Mouse (Mus musculus) forebrain, embryonic 15.5 days (tissue): Measurements from ENCODE around the gene Rere. TPM values are rescaled to one million over a fixed set of nuclear protein-coding genes. Genes with fewer than 3 reads are reported as not detected.

ENCODE experiments used
- ATAC-seq: fragments of 200-750 bp; cut with Nextera tagmentation; replicated peaks from 2 replicates; pipeline ENCODE4 v1.8.0; 2017; ENCODE audit warnings: mild to moderate bottlenecking, moderate TSS enrichment, moderate library complexity
- H3K27ac ChIP-seq: fragments of 300-500 bp; sonication (generic); replicated peaks from 2 replicates; pipeline ENCODE4 v1.5.1; 2015; ENCODE audit warnings: mild to moderate bottlenecking, inconsistent platforms
- H3K27me3 ChIP-seq: fragments of 300-500 bp; sonication (generic); 2 replicates; pipeline ENCODE4 v1.6.1; 2015; ENCODE audit warnings: inconsistent platforms
- H3K36me3 ChIP-seq: fragments of 300-500 bp; sonication (generic); 2 replicates; pipeline ENCODE4 v1.6.1; 2015; ENCODE audit warnings: mild to moderate bottlenecking, inconsistent platforms
- H3K4me1 ChIP-seq: fragments of 300-500 bp; sonication (generic); 2 replicates; pipeline ENCODE4 v1.6.1; 2015; ENCODE audit warnings: inconsistent platforms
- H3K4me2 ChIP-seq: fragments of 300-500 bp; sonication (generic); replicated peaks from 2 replicates; pipeline ENCODE4 v1.6.1; 2015; ENCODE audit warnings: mild to moderate bottlenecking, inconsistent platforms
- H3K4me3 ChIP-seq: fragments of 300-500 bp; sonication (generic); 2 replicates; pipeline ENCODE4 v1.5.1; 2015; ENCODE audit warnings: mild to moderate bottlenecking, inconsistent platforms
- H3K9ac ChIP-seq: fragments of 300-500 bp; sonication (generic); replicated peaks from 2 replicates; pipeline ENCODE4 v1.6.1; 2015; ENCODE audit warnings: mild to moderate bottlenecking, inconsistent platforms
- H3K9me3 ChIP-seq: fragments of 300-500 bp; sonication (generic); 2 replicates; pipeline ENCODE4 v1.6.1; 2016; ENCODE audit warnings: inconsistent platforms
- WGBS: fragments of 180-500 bp; shearing (Covaris S2); methylation state at CpG from one replicate; pipeline ENCODE4 v1.1.7; 2015; ENCODE audit warnings: mixed read lengths; 5-methylcytosine and 5-hydroxymethylcytosine counted together
- polyA plus RNA-seq: library from polyadenylated mRNA; unstranded; fragments of >200 nt; fragmentation: Nextera tagmentation; extraction: Ambion mirVana; gene quantifications from 2 replicates; pipeline ENCODE4 v1.2.1, GENCODE M21; 2015

Rere gene
- polyA plus RNA-seq, 1 experiment from 2014 or later = 26.6 TPM

- Histone ChIP-seq H3K4me2 (no peak overlapping the region), H3K4me1 (peaks cover 56% of the 10 kb centered on the region), H3K27me3 (no peaks in the 10 kb centered on the region), H3K36me3 (no peaks in the 10 kb centered on the region), H3K9me3 (no peaks in the 10 kb centered on the region), H3K4me3 (no peak overlapping the region), H3K27ac (0 out of 2 replicates have a peak overlapping the region, but pooled peaks have one; percentile 12), H3K9ac (no peak overlapping the region)
- ATAC-seq = 0 out of 2 replicates have a peak, but pooled peaks have one; percentile 38
- 68% methylated on average over 6 of the region's 6 CpGs for WGBS
These were observed 168.7 kb downstream of the Rere start for GRCm38 (mm10) chr4:150450081-150450691.

GRCm38 (mm10) chr4:150452155-150452847 is 170.9 kb downstream of the Rere start:
- Histone ChIP-seq H3K4me2 (no peak overlapping the region), H3K36me3 (no peaks in the 10 kb centered on the region), H3K9me3 (no peaks in the 10 kb centered on the region), H3K9ac (no peak overlapping the region), H3K4me3 (no peak overlapping the region), H3K4me1 (peaks cover 51% of the 10 kb centered on the region), H3K27ac (no peak overlapping the region), H3K27me3 (no peaks in the 10 kb centered on the region)
- WGBS = 78% methylated on average over 11 of the region's 11 CpGs
- ATAC-seq = no peak

DNA sequence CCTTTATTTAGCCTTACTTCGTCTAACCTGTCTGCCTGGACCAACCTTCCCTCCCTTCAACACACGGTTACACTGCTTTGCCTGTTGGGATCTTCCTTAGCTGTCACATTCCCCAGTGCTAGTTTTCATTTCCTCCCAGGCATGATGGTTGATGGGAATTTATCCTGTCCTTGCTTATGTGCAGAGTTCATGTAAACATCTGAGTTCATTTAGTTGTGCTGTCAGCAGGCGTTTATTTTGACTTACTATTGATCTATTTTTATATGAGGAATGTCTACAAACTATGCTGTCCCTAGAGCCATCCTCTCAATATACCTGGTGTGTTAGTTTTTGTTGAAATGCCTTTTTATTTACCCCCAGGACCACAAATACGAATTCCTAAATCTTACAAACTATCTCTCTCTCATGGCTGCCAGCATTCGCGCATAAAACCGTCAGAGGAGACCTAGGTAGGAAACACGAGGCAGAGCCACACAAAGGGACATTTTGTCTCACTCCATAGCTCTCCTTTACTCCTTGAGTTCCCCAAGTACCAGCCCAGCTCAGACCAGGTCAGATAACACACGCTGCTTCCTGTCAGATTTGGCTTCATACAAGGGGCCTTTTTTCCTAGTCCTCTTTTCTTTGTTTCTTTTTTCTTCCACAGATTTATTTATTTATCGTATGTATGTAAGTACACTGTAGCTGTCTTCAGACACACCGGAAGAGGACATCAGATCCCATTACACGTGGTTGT is 173.3 kb downstream of the Rere start:
- peaks cover 50% of the 10 kb centered on the region for H3K4me1 ChIP-seq
- no peak overlapping the region for H3K4me3 ChIP-seq
- H3K27ac ChIP-seq = no peak overlapping the region
- H3K9me3 ChIP-seq = no peaks in the 10 kb centered on the region
- no peak for ATAC-seq
- no peaks in the 10 kb centered on the region for H3K36me3 ChIP-seq
- no peaks in the 10 kb centered on the region for H3K27me3 ChIP-seq
- H3K4me2 ChIP-seq = no peak overlapping the region
- 75% methylated on average over 12 of the region's 12 CpGs for WGBS
- no peak overlapping the region for H3K9ac ChIP-seq

GRCm38 (mm10) chr4:150455750-150456149 is 174.3 kb downstream of the Rere start:
- peaks cover 48% of the 10 kb centered on the region for H3K4me1 ChIP-seq

GRCm38 (mm10) chr4:150456452-150456851 is 175.0 kb downstream of the Rere start:
- no peak overlapping the region for H3K4me2 ChIP-seq
- H3K9ac ChIP-seq = no peak overlapping the region
- H3K27ac ChIP-seq = peak overlapping the region; percentile 51; the same call in 1 of the 2 replicates
- no peaks in the 10 kb centered on the region for H3K9me3 ChIP-seq
- no peak overlapping the region for H3K4me3 ChIP-seq
- ATAC-seq = no peak
- H3K4me1 ChIP-seq = peaks cover 54% of the 10 kb centered on the region
- WGBS = 23% methylated on average over 7 of the region's 7 CpGs
- H3K27me3 ChIP-seq = no peaks in the 10 kb centered on the region
- no peaks in the 10 kb centered on the region for H3K36me3 ChIP-seq

More at GRCm38 (mm10) chr4:150455750-150456149, 174.3 kb downstream of the Rere start:
- H3K9ac ChIP-seq = no peak overlapping the region
- 58% methylated on average over 1 of the region's 1 CpGs for WGBS
- H3K4me2 ChIP-seq = no peak overlapping the region
- H3K27ac ChIP-seq = no peak overlapping the region
- H3K4me3 ChIP-seq = no peak overlapping the region
- no peaks in the 10 kb centered on the region for H3K36me3 ChIP-seq
- no peaks in the 10 kb centered on the region for H3K9me3 ChIP-seq
- H3K27me3 ChIP-seq = no peaks in the 10 kb centered on the region
- no peak for ATAC-seq

DNA sequence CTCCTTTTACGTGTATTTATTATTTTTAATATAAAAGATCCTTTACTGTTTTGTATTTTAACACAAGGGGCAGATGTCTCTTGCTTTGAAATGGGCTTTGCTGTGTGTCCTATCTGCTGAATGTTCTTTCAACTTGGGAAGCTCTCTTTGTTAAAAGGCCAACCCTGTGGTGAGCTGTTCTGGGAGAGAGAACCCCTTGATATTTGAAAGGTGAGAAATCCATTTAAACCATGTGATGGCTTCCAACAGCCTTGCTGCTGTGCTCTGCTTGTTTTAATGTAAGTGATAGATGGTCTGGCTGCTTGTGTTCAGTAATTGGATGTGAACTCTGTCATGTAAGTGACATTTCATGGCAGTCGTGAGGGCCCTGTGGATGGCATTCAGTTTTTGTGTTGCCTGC is 175.4 kb downstream of the Rere start:
- Histone ChIP-seq H3K27me3 (no peaks in the 10 kb centered on the region), H3K4me3 (no peak overlapping the region), H3K9me3 (no peaks in the 10 kb centered on the region), H3K36me3 (no peaks in the 10 kb centered on the region), H3K27ac (peak overlapping the region; percentile 51; the same call in 1 of the 2 replicates), H3K9ac (no peak overlapping the region), H3K4me1 (peaks cover 58% of the 10 kb centered on the region), H3K4me2 (no peak overlapping the region)
- no peak for ATAC-seq
- WGBS = 49% methylated on average over 2 of the region's 2 CpGs

DNA sequence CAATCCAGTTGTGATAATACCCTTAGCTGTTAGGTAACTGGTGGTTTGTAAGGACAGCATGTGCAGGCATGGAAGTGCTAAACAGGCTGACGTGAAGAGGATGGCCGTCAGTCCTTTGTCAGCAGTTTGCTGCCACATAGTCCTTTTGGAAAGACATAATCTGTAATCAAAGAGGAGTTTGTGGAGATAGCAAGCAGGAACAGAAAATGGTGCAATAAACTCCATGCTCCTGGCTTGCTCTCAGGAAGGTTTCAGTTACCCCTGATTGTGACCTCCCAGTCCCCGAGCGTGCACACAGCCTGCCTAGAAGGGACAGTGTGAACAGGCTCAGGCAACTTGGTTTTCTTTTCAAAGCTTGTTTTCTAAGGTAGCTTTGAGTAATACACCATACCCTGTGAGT is 175.9 kb downstream of the Rere start:
- ATAC-seq = no peak
- Histone ChIP-seq H3K4me3 (no peak overlapping the region), H3K9me3 (no peaks in the 10 kb centered on the region), H3K9ac (no peak overlapping the region), H3K27me3 (no peaks in the 10 kb centered on the region), H3K36me3 (no peaks in the 10 kb centered on the region), H3K4me1 (peaks cover 57% of the 10 kb centered on the region), H3K4me2 (no peak overlapping the region), H3K27ac (0 out of 2 replicates have a peak overlapping the region, but pooled peaks have one; percentile 12)
- WGBS = 61% methylated on average over 4 of the region's 4 CpGs

DNA sequence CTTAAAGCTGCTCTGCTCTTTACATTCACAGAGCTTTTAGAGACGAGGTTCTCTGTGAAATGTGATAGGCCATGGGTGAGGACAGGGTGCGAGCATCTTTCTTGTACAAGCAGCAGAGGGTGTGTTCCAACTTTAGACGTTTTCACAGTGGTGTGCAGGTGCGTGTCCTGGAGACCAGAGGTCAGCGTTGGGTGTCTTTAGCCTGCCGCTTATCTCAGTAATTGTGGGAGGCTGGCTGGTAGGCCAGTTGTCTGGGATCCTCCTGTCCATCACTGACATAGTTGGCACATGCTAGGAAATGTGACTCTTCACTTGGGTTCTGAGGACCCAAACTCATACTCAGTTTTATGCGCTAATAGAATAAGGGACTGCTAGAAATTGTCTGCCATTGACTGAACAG is 176.3 kb downstream of the Rere start:
- H3K9me3 ChIP-seq = no peaks in the 10 kb centered on the region
- no peak for ATAC-seq
- no peak overlapping the region for H3K4me2 ChIP-seq
- H3K27me3 ChIP-seq = no peaks in the 10 kb centered on the region
- H3K9ac ChIP-seq = no peak overlapping the region
- 0 out of 2 replicates have a peak overlapping the region, but pooled peaks have one; percentile 12 for H3K27ac ChIP-seq
- H3K4me1 ChIP-seq = peaks cover 58% of the 10 kb centered on the region
- H3K4me3 ChIP-seq = no peak overlapping the region
- no peaks in the 10 kb centered on the region for H3K36me3 ChIP-seq
- WGBS = 65% methylated on average over 7 of the region's 7 CpGs

- peaks cover 61% of the 10 kb centered on the region for H3K4me1 ChIP-seq
- no peak overlapping the region for H3K4me2 ChIP-seq
- WGBS = 35% methylated on average over 6 of the region's 6 CpGs
- H3K36me3 ChIP-seq = no peaks in the 10 kb centered on the region
- H3K4me3 ChIP-seq = no peak overlapping the region
- ATAC-seq = 0 out of 2 replicates have a peak, but pooled peaks have one; percentile 53
- H3K9ac ChIP-seq = no peak overlapping the region
- H3K27ac ChIP-seq = no peak overlapping the region
- H3K27me3 ChIP-seq = no peaks in the 10 kb centered on the region
- no peaks in the 10 kb centered on the region for H3K9me3 ChIP-seq
These were observed 177.8 kb downstream of the Rere start for GRCm38 (mm10) chr4:150459022-150459794.

- WGBS = 61% methylated on average over 5 of the region's 5 CpGs
- H3K27ac ChIP-seq = no peak overlapping the region
- no peaks in the 10 kb centered on the region for H3K9me3 ChIP-seq
- H3K4me1 ChIP-seq = peaks cover 59% of the 10 kb centered on the region
- no peaks in the 10 kb centered on the region for H3K27me3 ChIP-seq
- no peaks in the 10 kb centered on the region for H3K36me3 ChIP-seq
- no peak overlapping the region for H3K4me3 ChIP-seq
- no peak overlapping the region for H3K4me2 ChIP-seq
- H3K9ac ChIP-seq = no peak overlapping the region
- ATAC-seq = no peak
These were observed 179.0 kb downstream of the Rere start for GRCm38 (mm10) chr4:150460451-150460850.

DNA sequence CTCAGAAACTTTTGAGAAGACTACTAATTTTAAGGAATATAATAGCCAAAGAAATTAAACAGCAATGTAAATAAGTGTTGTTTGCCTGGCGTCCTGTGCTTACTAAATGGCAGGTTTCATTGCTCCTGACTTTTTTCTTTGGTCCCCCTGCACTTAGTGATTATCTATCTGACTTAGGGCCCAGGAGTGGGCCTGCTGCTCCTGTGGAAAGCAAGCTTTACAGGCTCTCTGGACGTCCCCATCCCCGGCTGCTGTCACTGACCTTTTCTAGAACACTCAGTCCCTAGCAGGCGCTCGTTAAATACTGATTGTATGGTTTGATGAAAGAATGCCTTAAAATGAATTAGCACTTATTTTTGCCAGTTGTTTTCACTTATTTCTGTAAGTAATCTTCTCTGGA is 179.6 kb downstream of the Rere start:
- 28% methylated on average over 5 of the region's 5 CpGs for WGBS
- Histone ChIP-seq H3K36me3 (no peaks in the 10 kb centered on the region), H3K4me2 (no peak overlapping the region), H3K4me3 (no peak overlapping the region), H3K27me3 (no peaks in the 10 kb centered on the region), H3K9me3 (no peaks in the 10 kb centered on the region), H3K9ac (no peak overlapping the region), H3K27ac (no peak overlapping the region), H3K4me1 (peaks cover 55% of the 10 kb centered on the region)
- no peak for ATAC-seq
